Mouse (Mus musculus) inflammation-experienced regulatory T-cells, adult 16 weeks (primary cell): ENCODE data around the gene Gm44973. TPM values are rescaled to one million over a fixed set of nuclear protein-coding genes. Genes with fewer than 3 reads are reported as not detected.

Source experiments
- polyA plus RNA-seq: library from polyadenylated mRNA; unstranded; fragments of 100-300 nt; shearing (Covaris generic); gene quantifications from one replicate; pipeline ENCODE4 v1.2.1, GENCODE M21; 2017

The Gm44973 gene
- 10.5 TPM for polyA plus RNA-seq

DNA sequence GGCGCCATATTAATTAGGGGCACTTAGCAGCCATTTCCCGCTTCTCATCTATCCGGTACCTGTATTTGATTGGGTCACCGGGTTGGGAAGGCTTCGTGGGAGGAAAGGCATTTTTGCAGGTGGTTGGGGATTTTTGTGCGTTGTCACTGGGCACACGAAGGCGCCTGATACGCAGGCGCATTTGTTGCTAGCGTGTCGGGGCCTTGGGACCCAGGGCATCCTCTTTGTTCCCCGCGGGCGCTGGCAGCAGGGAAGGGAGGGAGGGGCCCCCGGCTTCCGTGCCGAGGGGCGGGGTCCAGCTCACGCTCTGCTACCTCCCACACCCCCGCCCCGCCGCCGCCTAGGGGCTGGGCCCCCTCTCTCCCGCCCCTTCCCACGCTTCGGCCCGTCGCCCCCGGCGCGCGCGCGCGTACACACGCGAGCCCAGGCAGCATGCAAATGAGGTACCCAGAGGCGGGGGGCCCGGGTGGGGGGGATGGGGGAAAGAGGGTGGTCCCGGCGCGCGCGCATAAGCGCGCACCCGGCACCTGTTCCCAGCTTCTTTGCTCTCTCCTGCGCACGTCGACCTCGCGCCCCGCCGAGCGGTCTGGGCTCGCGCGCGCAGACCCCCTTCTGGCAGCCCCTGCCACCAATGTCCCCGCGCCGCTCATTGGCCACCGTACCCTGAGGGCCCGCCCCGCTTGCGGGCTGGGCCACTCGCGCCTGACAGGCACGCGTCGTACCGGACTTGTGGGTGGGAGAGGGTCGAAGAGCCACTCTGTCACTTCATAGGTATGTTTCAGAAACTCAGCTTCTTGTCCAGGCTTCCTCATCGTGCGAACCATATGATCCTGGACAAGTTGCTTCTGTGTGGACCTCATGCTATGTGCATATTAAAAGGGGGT lies at the start of gene Gm44973:
TSS of gene Gm44973 (plus strand) at position 379 of the 884 bp plus-strand sequence.

DNA sequence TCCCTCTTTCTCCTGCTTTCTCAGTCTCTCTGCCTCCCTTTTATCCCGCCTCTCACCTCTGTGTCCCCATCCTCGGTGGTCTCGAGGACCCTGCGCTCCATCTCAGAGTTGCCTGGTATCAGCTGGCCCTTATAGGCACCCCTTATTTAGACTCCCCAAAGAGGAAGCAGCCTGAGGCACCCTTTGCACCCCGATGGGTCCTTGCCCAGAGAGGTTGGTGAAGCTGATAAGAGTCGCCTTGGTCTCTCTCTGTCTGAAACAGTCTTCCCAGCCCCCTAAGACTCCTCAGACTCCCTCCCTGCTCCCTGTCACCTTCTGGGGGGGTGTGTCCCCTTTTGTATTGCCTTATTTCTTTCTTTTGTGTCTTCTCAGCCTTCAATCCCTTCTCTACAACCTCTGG lies 44.2 kb upstream of the Gm44973 start, which contains the start of gene Sbk3:
TSS of gene Sbk3 (minus strand) at position 101 of the 400 bp plus-strand sequence.

DNA sequence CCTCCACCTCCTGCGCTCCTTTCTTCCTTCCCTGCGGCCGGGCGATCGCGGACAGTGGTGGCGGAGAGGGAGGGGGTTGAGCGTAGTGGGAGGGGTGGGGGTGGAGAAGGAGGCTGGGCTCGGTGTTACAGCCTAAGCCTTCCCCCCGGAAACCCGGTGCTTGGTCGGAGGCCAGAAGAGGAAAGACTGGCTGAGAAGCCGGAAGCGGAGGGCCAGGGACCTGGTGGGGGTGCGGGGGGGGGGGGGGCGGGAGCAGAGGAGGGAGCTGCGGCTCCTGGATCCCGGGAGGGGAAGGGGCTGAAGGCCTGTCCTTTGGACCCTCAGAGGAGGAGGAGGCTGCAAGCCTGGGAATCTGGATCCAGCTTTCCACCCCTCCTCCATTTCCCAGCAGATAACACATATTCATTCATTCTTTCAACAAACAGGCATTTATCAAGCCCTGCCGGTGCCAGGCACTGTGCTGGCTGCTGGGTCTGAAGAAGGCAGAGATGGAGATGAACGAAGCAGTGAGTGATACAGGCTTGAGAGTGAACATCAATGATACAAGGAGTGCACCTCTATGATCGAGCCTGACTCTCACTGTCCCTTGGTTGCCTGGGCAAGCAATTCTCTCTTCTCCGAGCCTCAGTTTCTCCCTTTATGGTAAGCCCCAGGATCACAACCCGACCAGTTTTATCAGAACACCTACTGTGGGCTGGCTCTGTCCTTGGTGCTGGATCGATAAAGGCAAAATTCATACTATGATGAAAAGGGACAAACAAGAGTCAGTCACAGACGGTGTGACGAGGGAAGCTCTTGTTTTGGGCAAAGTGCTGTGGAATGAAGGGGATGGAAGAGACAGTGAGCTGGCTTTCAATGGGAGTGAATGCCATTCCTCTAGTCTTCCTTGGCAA lies 19.0 kb upstream of the Gm44973 start, which contains the start of gene Zfp579:
TSS of gene Zfp579 (minus strand) at position 156 of the 893 bp plus-strand sequence.

DNA sequence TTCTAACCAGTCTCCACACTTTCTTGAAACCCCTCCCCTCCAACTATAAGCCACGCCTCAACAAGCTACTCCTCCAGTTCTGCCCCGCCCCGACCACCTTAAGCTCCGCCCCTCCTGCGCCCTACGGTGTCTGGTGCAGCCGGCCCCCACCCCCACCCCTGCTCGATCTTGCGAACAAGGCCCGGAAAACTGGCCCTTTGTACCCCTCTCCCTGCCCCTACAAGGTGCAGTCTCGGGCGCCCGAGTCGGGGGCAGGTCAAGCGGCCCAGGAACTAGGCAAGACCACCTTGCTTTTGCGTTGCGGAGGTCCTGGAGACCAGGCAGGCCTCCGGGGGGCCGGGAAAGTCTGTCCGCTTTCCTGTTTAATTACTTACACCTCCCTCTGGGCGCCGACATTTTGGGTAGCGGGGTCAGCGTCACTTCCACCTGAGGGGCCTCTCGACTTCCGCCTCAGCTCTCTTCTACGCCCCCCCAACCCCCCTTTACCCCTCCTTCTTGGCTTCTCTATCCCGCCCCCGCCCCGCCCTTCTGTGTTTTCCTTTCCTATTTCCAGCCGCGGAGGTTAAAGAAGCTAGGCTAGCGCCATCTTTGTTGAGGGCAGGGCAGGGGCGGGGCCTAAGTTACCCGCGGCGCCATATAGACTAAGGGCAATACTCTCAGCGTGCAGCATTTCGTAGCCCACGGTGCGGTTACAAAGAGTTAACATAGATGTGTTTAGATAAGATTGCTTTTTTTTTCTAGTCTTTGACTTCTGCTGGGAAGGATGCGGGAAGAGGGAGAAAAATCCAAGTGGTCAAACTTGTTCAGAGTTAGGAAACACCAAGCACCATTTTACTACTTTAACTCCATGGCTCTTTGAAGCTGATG lies 812 bp upstream of the Gm44973 start, which contains the start of the genes Zfp524 and Fiz1:
TSS of gene Zfp524 (plus strand) at position 165 of the 867 bp plus-strand sequence.
TSS of gene Fiz1 (minus strand) at position 447 of the 867 bp plus-strand sequence.

DNA sequence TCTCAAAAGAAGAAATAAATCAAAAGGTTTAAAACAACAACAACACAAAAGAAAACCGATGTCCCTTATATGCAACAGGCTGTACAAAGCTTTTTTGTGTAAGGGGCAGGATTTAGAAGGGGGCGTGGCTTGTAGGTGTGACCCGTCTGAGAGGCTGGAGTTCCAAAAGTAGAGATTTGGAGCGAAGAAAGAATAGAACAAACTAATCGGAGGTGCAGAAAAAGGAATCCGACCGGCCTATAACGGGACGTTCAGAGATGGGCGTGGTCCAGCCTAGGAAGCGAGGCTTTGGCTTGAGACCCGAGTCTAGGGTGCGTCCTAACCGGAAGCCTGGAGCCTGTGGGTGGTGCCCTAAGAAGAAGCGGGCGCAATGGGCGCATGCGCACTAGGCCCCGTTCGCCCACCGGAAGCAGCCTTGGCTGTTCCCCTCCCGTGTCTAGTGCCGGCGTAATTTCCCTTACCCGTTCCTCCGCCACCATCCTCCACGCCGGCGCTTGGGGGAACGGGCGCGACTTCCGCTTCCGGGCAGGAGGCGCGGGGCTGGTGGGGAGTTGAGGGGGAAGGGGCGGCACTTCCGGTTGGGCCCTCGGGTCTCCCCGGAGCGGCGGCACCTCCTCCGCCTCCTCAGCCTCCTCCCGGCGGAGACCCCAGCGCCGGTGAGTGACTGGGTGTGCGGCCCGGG lies 4.8 kb downstream of the Gm44973 start, which contains the start of the genes Zfp865 and Ccdc106:
TSS of gene Zfp865 (plus strand) at position 377 of the 682 bp plus-strand sequence.
TSS of gene Ccdc106 (plus strand) at position 554 of the 682 bp plus-strand sequence.

DNA sequence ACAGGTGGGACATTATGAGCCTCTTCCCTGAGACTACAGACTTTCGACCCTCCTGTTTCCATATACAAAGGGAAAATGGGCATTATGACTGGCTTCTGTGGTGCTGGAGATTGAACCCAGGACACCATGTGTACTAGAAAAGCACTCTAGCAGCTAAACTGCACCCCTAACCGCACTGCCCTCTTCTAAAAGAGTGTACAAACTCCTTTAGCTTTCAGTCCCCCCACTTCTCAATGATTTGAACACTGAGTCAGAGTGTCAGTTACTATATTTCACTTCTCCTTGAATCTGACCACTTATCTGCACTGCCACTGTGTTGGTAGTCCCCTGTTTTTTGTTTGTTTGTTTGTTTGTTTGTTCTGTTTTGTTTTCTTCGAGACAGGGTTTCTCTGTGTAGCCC lies 18.5 kb downstream of the Gm44973 start, which contains the start of gene 4632433K11Rik:
TSS of gene 4632433K11Rik (plus strand) at position 301 of the 400 bp plus-strand sequence.

DNA sequence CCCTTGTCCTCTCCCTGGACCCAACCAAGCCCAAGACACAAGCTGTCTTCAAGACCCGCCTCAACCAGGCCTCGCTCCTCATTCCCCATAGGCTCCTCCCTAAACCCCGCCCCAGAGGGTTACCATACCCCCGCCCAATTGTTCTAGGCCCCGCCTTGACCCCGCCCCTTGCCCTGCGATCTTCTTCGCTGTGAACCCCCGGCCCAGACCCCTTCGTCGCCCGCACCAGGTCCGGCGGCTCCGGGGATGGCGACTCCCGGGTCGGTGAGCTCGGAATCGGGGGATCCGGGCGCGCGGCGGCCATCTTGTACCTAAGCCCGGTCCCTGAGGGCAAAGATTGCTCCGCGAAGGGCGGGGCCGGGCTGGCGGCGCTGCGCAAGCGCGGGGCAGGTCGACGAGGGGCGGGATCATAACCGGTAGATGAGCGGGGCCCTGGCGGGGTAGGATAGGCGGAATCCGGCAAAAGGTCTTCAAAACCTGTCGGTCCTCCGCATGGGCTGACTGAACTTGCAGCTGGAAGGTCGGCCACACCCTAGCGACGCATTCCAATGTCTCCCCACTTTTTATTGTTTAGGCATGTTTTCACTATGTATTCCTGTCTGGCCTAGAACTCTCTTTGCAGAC lies 22.9 kb downstream of the Gm44973 start, which contains the start of gene Zfp784:
TSS of gene Zfp784 (minus strand) at position 338 of the 624 bp plus-strand sequence.

DNA sequence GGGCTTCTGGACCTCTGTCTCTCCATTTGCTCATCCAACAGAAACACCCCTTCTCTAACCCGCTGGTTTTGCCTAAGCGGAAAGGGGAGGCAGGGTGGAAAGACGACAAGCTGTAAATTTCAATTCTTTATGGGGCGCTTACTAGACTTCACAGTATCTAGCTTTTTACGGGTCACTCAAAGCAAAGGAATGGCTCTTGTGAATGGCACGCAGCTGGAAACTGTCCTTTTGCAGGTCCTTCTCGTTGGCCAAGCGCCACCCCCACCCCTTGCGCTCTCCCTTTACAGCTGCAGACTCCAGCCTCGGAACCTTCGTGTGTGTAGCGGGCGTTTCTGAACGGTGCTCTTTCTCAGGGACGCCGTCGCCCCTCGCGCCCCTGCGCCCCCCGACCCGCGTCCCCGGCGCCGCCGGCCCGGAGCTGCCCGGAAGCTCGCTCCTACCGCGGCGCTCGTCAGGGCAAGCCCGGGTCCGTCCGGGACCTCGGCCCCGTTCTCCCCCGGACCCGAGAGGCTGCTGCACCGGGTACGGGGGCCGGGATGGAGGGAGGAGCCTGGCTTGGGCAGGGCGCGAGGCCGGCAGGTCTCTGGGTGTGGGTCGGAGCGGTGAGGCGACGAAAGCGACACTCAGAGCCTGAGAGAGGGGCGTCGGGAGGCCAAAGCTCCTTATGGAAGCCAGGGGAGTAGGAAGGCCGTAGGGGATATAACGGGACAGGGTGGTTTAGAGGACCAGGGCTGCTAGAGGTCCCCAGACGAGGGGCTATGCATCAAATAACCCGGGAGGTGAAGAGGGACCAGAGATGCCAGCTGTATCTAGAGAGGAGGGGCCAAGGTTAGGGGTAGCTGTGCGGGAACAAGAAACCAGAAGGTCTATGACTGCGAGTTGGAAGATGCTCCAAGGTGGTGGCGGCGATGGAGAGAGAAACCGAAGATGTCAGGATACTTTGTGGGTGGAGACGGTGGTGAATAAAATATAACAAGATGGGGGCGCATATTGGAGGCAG lies 36.2 kb downstream of the Gm44973 start, which contains the start of gene Zfp580:
TSS of gene Zfp580 (plus strand) at position 346 of the 1,000 bp plus-strand sequence.

DNA sequence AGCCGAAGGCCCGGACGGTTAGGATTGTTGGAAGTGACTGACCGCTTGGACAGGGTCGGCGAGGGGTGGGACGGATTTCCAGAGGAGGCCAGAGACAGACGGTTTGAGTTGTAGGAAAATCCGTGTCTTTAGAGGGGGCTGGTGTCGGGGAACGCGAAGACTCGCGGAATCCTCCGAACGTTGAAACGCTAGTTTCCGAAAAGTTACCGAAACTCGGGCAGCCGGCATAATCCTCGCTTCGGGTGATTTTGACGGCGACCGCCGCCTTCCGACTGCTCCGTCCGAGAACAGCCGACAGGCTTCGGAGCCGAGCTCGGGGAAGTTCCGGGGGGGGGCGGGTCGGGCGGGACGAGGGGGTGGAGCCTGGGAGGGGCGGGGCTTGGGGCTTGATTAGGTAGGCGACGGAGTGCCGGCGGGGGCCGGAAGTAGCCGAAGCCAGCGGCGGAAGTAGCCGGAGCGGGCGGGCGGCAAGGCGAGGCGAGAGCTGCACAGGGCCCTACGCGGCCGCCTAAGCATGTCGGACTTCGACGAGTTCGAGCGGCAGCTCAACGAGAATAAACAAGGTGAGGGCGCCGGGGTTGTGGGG lies 46.6 kb downstream of the Gm44973 start, which contains the start of gene U2af2:
TSS of gene U2af2 (plus strand) at position 370 of the 586 bp plus-strand sequence.

DNA sequence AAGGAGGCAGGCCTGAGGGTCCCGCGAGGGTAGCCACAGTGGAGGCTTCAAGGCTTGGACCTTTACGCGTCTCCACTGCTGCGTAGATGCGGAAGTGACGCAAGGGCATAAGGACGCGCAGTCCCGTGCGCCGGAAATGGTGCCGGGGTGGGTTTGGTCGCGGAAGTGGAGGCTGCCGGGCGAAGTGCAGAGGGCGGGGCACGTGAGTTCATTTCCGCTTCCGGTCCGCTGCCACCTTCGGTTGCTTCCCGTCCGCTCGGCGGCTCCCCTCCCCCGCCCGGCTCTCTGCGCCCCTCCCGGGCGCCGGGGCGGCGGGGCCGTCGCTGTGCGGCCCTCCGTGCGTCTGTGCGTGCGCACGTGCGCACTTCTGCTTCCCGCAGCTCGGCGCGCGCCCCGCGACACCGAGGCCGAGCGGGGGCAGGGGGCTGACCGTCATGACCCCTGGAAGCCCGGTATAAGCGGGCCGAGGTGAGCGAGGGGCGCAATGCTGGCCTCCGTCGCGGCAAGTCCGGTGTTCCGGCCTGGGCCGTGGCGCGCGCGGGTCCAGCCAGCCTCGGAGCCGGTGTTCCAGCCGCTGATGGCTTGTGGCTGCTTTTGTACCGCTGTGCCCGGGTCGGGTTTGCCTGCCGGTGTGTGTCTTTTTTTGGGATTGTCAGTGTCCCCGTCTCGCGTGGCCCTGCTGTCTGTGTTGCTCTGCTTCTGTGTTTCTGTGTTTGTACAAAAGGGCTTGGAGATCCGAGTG lies 64.9 kb downstream of the Gm44973 start, which contains the start of gene Epn1:
TSS of gene Epn1 (plus strand) at position 226 of the 742 bp plus-strand sequence.

Other genes starting within 250 kb of the Gm44973 start
- gene Fam71e2, start 244.2 kb upstream of the Gm44973 start, polyA plus RNA-seq, result not detected
- gene Il11, start 232.6 kb upstream of the Gm44973 start, polyA plus RNA-seq, result not detected
- gene Tmem190, start 232.6 kb upstream of the Gm44973 start, polyA plus RNA-seq, result not detected
- gene Tmem238, start 225.8 kb upstream of the Gm44973 start, polyA plus RNA-seq, result 0.45 TPM
- gene Rpl28, start 222.6 kb upstream of the Gm44973 start, polyA plus RNA-seq, result 275 TPM
- gene Ube2s, start 202.9 kb upstream of the Gm44973 start, polyA plus RNA-seq, result 111 TPM
- not detected for gene Shisa7, start 170.8 kb upstream of the Gm44973 start, polyA plus RNA-seq
- gene Isoc2b, start 145.2 kb upstream of the Gm44973 start, polyA plus RNA-seq, result 46.1 TPM
- 0.68 TPM for gene Isoc2a, start 138.3 kb upstream of the Gm44973 start, polyA plus RNA-seq
- gene Gm36210, start 109.0 kb upstream of the Gm44973 start, polyA plus RNA-seq, result not detected
- 0.94 TPM for gene Zfp628, start 100.3 kb upstream of the Gm44973 start, polyA plus RNA-seq
- 1.9 TPM for gene Nat14, start 93.5 kb upstream of the Gm44973 start, polyA plus RNA-seq
- gene Ssc5d, start 89.7 kb upstream of the Gm44973 start, polyA plus RNA-seq, result not detected
- gene Sbk2, start 51.1 kb upstream of the Gm44973 start, polyA plus RNA-seq, result 0.17 TPM
- not detected for gene Sbk3, start 44.3 kb upstream of the Gm44973 start, polyA plus RNA-seq
- gene Zfp579, start 19.3 kb upstream of the Gm44973 start, polyA plus RNA-seq, result 17.6 TPM
- 36.2 TPM for gene Zfp524, start 1.1 kb upstream of the Gm44973 start, polyA plus RNA-seq
- gene Fiz1, start 799 bp upstream of the Gm44973 start, polyA plus RNA-seq, result 45.0 TPM
- gene Zfp865, start 4.9 kb downstream of the Gm44973 start, polyA plus RNA-seq, result 12.2 TPM
- not detected for gene Ccdc106, start 5.1 kb downstream of the Gm44973 start, polyA plus RNA-seq
- gene 4632433K11Rik, start 18.6 kb downstream of the Gm44973 start, polyA plus RNA-seq, result not detected
- gene Zfp784, start 22.9 kb downstream of the Gm44973 start, polyA plus RNA-seq, result 4.6 TPM
- 2.0 TPM for gene Zfp580, start 36.0 kb downstream of the Gm44973 start, polyA plus RNA-seq
- gene U2af2, start 46.6 kb downstream of the Gm44973 start, polyA plus RNA-seq, result 109 TPM
- gene Epn1, start 64.7 kb downstream of the Gm44973 start, polyA plus RNA-seq, result 12.8 TPM
- not detected for gene Rfpl4, start 101.5 kb downstream of the Gm44973 start, polyA plus RNA-seq
- gene Rasl2-9, start 110.5 kb downstream of the Gm44973 start, polyA plus RNA-seq, result not detected
- gene Vmn1r55, start 134.2 kb downstream of the Gm44973 start, polyA plus RNA-seq, result 0.12 TPM
- not detected for gene Vmn1r56, start 181.3 kb downstream of the Gm44973 start, polyA plus RNA-seq
- not detected for gene Vmn1r57, start 203.0 kb downstream of the Gm44973 start, polyA plus RNA-seq